Mouse (Mus musculus): ENCODE data around the gene Get4.

Get4 gene

GRCm38 (mm10) chr5:139283460-139284180 is 31.5 kb downstream of the Get4 start:
- no peak for DNase-seq (ENCODE audit: low spot score in 2 of 2)

GRCm38 (mm10) chr5:139285383-139286067 is 33.4 kb downstream of the Get4 start:
- DNase-seq (ENCODE audit: low spot score in 2 of 2) = no peak

- no peak for DNase-seq (ENCODE audit: low spot score in 2 of 2)
These were observed 34.2 kb downstream of the Get4 start for GRCm38 (mm10) chr5:139286142-139286941.

- DNase-seq (ENCODE audit: low spot score in 2 of 2) = no peak
These were observed 35.0 kb downstream of the Get4 start for GRCm38 (mm10) chr5:139287099-139287498.

GRCm38 (mm10) chr5:139287787-139288186 is 35.7 kb downstream of the Get4 start:
- DNase-seq (ENCODE audit: low spot score in 2 of 2) = no peak

- DNase-seq (ENCODE audit: low spot score in 2 of 2) = no peak
These were observed 36.5 kb downstream of the Get4 start for GRCm38 (mm10) chr5:139288591-139288990.

- DNase-seq (ENCODE audit: low spot score in 2 of 2) = no peak
These were observed 38.5 kb downstream of the Get4 start for GRCm38 (mm10) chr5:139290467-139291259.

GRCm38 (mm10) chr5:139291811-139292560 is 39.9 kb downstream of the Get4 start:
- DNase-seq (ENCODE audit: low spot score in 2 of 2) = no peak

GRCm38 (mm10) chr5:139294089-139294488 is 42.0 kb downstream of the Get4 start:
- DNase-seq (ENCODE audit: low spot score in 2 of 2) = no peak

- DNase-seq (ENCODE audit: low spot score in 2 of 2) = no peak
These were observed 45.0 kb downstream of the Get4 start for GRCm38 (mm10) chr5:139297092-139297491.

GRCm38 (mm10) chr5:139297745-139298144 is 45.6 kb downstream of the Get4 start:
- no peak for DNase-seq (ENCODE audit: low spot score in 2 of 2)

GRCm38 (mm10) chr5:139302101-139302500 is 50.0 kb downstream of the Get4 start:
- no peak for DNase-seq (ENCODE audit: low spot score in 2 of 2)

- DNase-seq (ENCODE audit: low spot score in 2 of 2) = no peak
These were observed 51.5 kb downstream of the Get4 start for GRCm38 (mm10) chr5:139303646-139304061.

- no peak for DNase-seq (ENCODE audit: low spot score in 2 of 2)
These were observed 57.8 kb downstream of the Get4 start for GRCm38 (mm10) chr5:139309946-139310345.

- no peak for DNase-seq (ENCODE audit: low spot score in 2 of 2)
These were observed 58.4 kb downstream of the Get4 start for GRCm38 (mm10) chr5:139310477-139310876.

- DNase-seq (ENCODE audit: low spot score in 2 of 2) = no peak
These were observed 59.7 kb downstream of the Get4 start for GRCm38 (mm10) chr5:139311822-139312221.

- no peak for DNase-seq (ENCODE audit: low spot score in 2 of 2)
These were observed 61.4 kb downstream of the Get4 start for GRCm38 (mm10) chr5:139313536-139313935.

GRCm38 (mm10) chr5:139314941-139315642 is 63.0 kb downstream of the Get4 start:
- no peak for DNase-seq (ENCODE audit: low spot score in 2 of 2)

GRCm38 (mm10) chr5:139316982-139317675 is 65.0 kb downstream of the Get4 start:
- no peak for DNase-seq (ENCODE audit: low spot score in 2 of 2)
